Mouse (Mus musculus) T-helper 17 cell (primary cell): ENCODE results near the gene Camsap1.

ENCODE experiments used
- in situ Hi-C, 2 experiments: fragments of 300-600 bp; cut with MboI, MseI; formaldehyde crosslinking; loops; 1 replicate in 1 of 2; 2 replicates in 1 of 2; pipeline ENCODE4 v1.15.1; 2025; ENCODE audit warnings: high pct_unique_total_duplicates in 2 of 2

The Camsap1 gene

DNA sequence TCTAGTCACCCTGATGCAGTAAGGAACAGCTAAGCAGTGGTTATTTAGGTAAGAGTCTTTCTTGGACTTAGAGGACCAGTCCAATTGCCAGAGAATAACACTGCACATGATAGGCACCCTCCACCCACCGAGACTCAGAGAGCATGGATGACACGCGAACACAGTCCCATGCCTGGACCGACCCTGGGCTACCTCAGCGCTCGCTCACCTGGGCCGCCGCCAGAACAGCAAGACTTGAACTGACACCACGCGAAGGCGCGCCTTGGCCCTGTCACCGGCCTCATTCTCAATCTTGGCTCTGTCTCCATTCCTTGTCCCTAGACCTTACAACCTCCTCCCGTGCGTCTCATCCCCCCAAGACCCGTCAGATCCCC is 1.0 kb downstream of the Camsap1 start:
- in situ Hi-C loops, result no loop called here

DNA sequence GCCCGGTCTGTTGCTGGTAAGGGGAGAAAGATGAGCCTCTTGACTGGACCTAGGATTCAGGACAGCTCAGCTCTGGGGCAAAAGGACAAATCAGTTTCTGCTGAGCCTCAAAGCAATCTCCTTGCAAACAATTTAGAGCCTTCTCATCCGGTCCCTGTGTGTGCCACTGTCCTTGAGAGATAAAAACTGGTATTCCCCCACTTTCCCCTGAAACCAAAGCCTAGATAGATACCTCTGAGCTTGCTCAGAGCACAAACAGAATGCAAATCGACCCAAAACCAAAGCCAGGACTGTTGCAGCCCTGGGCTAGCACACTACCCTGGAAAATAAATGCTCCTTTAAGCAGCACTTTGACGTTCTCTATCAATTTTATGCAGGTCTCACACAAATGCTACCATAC is 4.1 kb downstream of the Camsap1 start:
- in situ Hi-C loops, result no loop called here

DNA sequence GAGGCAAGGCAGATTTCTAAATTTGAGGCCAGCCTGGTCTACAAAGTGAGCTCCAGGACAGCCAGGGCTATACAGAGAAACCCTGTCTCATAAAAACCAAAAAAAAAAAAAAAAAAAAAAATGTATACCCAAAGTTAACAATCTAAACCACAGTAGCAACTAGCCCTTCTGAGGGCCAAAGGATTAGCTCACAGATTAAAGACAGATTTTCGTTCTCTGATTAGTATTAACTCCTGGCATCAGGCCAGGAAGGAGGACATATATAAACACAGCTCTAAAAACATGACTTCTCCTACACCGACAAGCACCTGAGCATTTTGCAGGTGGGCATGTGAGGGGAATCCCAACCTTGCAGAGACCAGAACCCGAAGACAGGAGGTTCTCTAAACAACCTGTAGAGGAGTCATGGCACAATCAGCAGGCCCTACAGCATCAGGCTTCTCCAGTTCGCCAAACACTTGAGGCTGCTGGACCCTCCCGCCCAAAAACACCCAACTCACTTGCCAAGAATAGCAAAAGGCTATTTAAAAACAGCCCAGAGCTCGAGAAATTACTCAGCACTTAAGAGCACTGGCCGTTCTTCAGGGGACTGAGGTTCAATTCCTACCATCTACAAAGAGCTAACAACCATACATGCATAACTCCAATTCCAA is 5.4 kb downstream of the Camsap1 start:
- in situ Hi-C loops, result no loop called here

DNA sequence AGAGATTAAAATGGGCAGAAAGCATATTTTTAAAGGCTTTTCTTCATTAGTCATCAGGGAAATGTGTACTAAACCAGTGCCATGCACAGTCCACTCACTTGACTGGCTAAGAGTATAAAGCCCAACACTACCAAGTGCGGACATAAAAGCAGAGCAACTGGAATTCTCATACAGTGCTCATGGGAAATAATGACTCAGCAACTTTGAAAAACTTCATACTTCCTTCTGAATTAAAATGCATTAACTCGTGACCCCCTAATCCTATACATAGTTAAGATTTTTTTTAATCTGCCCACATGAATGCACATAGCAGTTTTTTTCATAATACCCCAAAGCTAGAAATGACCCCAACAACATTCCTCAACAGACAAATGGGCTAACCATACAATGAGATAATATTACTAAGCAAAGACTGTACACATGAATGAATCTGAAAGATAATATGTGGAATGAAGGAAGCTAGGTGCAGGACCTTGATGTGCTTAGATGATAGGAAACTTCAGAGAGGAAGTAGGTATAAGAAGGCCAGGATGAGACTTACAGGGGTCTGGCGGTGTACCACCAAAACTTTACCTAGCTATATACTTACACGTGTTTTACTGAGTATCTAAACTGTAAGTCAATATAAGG is 7.8 kb downstream of the Camsap1 start:
- in situ Hi-C loops, result no loop called here

DNA sequence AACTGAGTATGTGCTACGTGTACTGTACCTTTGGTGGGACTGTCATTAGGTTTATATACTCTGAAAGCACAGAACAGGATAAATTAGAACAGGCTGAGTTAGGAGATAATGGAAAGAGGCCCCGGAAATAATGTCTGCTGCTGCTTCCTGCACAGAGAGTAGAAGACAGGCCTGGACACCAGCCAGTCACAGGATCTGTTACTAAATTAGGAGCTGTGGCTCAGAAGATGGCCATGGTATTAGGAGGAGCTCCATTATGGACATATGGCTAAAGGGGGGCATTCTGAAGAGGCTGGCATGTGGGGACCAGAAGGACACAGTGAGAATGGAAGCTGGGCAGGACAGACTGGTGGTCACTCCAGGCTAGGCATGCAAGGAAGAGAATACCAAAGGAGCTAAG is 12.7 kb downstream of the Camsap1 start:
- in situ Hi-C loops, result no loop called here

DNA sequence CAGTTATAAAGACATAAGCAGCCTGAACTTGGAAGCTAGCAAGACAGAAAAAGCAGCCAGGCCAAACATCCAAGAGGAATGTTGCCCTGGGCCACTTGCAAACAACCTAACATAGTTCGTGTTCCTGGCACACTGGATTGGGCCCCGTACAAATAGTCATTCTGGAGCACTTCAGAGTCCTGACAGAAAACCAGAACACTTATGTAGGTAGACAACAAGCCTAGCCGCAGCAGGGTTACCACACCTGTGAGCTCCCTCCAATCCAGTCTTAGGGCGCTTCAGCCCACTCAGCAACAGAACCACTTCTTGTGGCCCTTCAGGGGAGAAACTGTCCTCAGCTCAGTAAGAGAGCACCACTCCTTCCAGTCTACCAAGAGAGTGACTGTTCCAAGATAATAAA is 13.8 kb downstream of the Camsap1 start:
- in situ Hi-C loops, result no loop called here

DNA sequence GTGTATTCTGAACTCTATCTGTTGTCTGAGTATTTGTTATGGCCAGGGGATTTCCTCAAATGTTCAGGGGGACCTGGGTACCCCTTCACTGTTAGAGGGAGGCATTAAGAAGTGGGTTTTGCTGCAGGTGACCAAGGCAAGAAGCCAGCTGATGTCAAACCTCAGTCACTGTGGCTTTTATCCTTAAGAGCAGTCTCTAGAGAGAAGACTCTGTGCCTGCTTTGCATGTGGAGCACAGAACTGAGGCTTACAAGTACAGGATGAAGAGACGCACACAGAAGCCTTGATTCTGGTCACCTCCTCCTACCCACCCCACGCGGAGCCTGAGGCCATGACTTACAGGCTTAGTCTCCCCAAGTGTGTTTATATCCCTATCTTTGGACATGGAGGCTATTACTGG is 33.8 kb downstream of the Camsap1 start:
- in situ Hi-C loops, result no loop called here

DNA sequence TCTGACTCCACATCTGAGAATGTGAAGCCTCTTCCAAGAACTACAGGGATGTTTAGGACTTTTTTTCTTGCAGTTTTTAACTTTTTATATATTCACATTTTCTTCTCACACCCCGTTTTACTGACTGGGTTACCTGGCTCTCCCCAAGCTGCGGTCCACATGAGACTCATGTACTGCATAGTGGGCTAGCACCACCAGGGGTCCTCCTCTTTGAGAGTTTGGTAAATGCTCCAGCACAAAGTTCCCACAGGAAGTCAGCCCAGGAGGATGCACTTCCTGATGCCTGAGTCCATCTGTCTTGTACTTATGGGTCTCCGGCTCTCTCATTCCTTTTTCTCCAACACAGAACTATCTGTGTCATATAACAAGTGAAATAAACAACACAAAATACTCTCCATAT is 35.1 kb downstream of the Camsap1 start:
- in situ Hi-C loops, result no loop called here

DNA sequence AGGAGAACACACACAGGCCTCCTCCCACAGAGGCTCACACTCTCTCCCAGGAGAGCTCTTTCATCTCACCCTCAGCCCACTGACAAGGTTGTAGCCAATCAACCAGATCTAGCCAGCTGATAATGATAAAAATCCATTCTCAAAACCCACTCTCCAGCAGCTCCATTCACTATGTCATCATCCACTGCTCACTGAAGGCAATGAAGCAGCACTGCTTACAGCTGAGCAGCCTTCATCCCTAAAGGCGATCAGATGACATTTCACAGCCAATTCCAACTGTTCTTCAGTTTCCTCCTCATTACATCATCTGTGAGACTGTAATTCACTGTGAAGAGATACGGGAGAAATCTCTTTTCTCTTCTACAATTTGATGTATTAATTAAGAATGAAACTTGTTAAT is 39.3 kb downstream of the Camsap1 start:
- in situ Hi-C loops, result no loop called here

DNA sequence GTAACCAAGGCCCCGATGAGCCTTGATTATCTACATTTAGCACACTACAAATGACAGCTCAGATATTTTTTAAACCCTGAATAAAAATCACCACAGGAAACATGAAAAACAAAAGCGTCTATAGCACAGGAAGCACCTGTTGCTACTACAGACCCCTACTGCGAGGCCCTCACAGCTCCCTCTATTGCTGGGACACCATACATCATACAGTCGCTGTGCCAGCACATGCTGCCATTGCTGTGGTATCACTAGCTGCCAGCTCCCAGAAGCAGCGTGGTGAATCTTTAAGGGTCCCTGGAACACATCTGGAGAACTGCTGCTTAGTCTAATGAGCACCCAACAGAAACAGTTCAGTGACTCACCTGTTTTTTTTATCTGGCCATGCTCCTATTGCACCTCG is 42.6 kb downstream of the Camsap1 start:
- in situ Hi-C loops, result no loop called here

DNA sequence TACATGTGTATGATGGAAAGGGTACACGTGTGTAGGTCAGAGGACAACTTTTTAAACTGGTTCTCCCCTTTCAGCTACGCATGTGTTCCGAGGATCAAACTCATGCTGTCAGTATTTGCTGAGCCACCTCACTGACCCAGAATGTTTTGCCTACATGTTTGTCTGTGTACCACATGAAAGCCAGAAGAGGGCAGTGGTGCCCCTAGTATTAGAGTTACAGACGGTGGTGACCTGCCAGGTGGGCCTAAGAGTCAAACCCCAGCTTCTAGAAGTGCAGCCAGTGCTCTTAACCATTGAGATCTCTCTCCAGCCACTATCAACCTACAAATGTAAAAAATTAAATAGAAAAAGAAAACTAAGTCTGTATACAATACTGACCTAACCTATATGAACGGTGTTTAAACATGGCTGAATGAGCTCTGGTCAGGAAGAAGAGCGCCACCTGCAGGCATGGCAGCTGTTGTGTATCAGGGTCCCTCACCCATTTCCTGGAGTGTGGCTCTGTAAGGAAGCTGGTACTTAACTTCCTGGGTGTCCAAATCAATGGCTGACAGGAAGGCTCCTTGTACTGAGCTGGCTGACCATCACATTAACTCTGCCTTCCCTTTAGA is 51.7 kb downstream of the Camsap1 start:
- in situ Hi-C loops, result no loop called here

DNA sequence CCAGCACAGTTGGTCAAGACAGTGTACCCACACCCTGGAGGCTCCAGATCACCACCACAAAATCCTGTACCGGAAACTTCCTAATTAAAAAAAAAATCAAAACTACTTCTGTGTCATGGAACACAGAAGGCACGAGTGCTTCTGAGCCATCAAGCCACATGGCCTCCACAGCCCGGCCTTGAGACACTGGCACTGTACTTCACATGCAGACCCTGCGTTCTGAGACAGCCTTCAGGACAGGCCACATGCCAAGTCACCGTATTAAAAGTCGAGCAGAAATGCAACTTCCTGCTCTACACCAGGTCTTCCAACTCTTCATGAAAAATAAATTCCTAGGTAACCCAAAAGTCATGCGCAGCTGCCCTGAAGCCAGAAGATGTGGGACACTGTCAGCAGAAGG is 55.3 kb downstream of the Camsap1 start:
- in situ Hi-C loops, result no loop called here

DNA sequence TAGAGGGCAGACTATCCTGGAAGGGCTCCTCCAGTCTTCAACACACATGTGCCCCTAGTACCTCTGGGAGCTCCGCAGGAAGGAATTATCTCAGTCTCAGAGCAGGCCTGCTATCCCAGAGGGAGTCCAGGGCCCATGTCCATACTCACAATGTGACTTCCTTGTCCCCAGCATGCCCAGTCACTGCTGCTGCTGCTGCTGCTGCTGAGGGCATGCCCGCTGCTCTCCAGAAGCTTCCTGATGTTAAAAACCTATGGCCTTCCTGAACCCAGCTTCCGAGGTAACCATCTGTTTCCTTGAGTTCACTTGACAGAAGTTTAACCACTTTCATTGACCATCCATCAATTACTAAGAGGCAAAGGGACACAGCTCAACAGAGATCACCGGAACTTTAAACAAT is 58.1 kb downstream of the Camsap1 start:
- in situ Hi-C loops, result no loop called here

DNA sequence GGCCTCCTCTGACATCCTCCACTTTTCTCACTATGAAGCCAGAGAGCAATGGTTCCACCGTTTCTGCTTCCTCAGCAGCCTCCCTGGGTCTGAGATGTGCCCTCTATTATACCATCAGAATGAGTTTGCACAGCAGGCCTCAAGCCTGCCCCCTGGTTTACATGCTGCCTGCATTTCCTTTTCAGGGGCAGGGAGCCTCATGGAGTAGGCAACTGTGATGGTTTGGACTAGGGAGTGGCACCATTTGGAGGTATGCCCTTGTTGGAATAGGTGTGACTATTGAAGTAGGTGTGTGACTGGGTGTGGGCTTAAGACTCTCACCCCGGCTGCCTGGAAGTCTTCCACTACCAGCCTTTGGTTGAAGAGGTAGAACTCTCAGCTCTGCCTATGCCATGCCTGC is 59.3 kb downstream of the Camsap1 start:
- in situ Hi-C loops, result no loop called here

DNA sequence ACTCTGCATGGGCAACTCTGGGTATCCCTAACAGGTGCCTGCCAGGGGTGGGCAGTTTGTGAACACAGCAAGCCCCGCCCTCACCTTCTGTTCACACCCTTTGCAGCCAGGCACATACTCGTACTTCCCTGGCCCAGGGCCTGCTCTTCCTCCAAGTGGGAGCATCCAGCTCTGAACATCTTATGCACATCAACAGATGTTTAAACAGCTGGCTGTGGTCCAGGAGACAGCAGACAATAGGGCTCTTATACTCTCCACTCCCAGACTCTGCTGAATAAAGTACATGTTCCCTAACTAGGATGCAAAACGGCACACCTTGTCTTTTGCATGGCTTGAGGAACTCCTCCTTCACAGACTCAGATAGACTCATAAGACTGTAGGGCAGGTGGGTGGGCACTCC is 63.1 kb downstream of the Camsap1 start:
- in situ Hi-C loops, result no loop called here

DNA sequence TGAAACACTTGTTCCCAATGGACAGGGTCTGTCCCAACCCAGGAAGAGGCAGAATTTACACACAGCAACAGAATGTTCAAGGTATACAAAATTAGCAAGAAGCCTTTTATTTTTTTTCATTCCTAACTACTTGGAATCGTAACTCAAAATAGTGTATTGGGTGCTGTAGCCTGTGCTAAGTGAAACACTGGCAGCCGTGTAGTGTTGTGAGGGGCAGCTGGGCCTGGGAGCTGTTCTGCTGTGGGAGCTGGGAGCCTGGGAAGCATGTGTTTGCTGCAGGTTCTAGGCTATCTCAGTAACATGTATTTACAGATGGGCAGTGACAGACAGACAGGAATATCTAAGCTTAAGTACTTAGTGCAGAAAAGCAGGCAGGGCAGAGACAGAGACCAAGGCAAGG is 64.7 kb downstream of the Camsap1 start:
- in situ Hi-C loops, result no loop called here

DNA sequence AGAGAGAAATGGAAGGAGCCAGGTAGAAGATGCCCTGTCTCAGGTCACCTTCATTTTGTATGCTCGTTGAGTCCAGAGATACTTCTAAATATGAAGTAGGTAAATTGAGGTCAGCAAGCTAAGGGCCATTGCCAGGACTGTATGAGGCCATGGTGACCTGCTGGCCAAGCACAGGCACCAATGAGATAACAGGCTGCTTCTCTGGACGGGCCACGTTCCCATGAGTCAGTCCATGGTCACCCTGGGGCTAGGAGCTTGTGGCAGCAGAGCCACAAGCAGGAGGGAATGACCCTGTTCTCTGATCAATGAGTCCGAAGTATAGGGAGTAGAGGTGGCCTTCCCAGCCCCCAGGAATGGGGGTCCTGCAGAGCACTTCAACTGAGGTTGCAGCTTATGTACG is 68.3 kb downstream of the Camsap1 start:
- in situ Hi-C loops, result no loop called here

DNA sequence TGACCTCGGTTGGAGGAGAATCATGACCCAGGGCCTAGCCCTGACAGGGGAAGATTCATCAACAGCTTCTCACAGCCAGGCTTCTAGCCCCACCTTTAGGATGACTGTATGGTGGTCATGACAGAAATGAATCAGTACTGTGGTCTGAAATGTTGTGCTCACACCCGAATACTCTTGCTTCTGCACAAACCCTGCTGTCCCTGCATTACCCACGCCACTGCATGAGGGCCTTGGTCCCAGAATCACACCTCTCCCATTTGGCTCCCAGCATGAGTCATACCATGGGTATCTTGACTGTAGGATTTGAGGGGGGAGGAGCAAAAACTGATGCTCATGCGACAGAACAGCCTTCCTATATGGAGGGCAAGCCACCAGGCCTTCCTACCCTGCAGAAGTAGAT is 68.9 kb downstream of the Camsap1 start:
- in situ Hi-C loops, result no loop called here

DNA sequence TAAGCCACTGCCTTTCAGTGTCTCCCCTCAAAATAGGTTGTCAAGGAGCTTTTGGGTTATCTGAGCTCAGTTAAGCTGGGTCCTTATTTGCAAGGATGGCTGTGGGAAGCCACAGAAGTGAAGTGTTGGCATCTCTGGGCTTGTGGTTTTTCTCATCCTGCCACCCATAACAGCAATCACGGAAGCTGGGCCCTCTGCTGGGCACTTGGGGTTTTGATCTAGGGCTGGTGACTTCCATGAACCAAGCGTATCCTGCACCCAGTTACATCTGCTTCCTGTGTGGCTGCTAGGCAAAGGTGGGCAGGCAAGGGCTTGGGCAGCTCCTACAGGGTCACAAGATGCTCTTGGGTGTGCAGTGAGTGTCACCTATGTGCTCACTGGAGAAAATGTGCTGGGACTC is 69.8 kb downstream of the Camsap1 start:
- in situ Hi-C loops, result no loop called here

DNA sequence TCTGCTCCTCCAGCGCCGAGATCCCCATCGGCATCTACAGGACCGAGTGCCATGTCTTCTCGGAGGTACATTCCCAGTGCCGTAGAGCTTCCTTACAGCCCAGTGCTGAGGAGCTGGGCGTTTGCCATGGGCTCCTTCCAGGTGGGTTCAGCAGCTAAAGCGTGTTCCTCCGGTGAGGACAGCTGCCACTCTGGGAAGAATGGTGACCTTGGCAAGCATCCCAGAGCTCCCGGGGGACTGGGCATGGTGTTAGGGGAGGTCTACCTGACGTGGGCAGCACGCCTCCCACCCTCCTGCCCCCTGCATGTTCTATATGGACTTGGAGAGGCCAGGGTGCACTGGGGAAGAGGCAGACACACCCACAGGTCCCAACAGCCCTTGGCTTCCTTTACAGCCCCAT is 73.2 kb downstream of the Camsap1 start:
- in situ Hi-C loops, result no loop called here

DNA sequence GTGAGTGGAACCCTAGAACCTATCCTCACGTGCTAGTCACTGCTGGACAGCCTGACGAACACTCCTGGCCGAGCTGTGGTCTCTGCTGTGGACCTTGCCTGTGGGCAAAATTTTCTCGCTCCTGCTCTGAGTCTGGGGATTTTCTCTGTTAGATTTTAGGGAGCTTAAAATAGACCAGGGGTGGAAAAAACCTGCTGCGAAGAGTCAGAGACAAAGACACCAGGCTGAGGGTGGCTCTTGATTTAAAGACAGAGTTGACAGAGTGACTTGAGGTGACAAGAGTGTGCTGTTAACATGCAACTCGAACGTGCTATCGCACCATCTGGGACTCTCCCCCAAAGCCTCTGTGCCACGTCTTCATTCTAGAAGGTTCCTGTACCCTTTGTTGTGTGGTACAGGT is 84.1 kb downstream of the Camsap1 start:
- in situ Hi-C loops, result no loop called here

DNA sequence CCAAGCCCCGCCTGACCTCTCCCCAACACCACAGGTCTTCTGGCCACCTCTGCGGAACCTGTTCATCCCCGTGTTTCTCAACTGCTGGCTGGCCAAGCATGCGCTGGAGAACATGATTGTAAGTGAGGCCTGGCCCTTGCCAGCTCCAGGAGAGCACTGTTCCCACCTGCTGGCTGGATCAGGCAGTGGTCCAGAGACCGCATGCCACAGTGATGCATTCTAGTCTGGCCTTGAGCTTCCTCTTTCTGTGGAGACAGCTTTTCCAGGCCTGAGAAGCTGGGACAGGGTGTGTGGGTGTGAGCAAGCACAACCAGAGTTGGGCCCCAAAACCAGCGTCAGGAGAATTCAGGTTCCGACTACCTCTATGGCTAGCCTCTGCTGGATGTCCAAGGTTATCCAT is 90.6 kb downstream of the Camsap1 start:
- in situ Hi-C loops, result no loop called here

DNA sequence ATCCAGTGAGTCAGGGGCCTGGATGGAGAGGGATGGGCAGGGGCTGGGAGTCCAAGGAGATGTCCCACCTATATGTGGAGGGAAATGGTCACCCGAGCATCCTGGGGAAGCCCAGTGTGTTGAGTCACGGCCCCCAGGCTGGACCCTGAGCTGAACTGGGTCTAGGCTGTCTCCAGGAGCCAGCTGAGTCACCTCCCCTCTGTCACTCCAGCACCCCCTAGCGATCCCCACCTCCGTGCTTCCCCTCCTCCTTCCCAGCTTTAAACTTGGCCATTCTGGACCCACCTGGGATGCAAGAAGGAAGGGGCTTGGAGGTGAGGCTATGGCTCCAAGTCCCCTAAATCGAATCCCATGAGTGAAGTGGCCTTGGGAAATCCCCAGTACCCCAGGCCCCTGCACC is 94.9 kb downstream of the Camsap1 start:
- in situ Hi-C loops, result no loop called here

DNA sequence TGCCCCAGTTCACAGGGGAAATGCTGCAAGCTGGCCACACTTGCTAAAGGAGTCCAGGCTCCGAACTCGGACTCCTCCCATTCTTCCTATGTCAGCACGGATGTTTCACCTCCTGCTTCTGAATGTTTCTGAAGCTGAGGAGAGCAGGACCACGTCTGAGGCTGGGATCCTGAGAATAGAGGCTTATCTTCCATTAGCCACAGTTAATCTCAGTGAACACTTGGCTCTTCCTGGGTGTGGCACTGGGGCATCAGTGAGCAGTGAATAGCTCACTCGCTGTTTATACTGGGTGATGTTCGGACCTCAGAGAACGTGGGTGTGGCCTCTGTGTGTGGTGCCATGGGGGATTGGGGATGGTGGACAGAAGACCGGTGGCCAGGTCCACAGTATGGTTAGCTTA is 95.9 kb downstream of the Camsap1 start:
- in situ Hi-C loops, result no loop called here
